Mouse (Mus musculus) spleen, adult 2 months (tissue): ENCODE results near the gene Kctd2.

Experiments
- CTCF ChIP-seq: fragments of 200-500 bp; IDR thresholded peaks from 2 replicates; pipeline ENCODE4 v1.5.1; 2011; ENCODE audit warnings: mild to moderate bottlenecking, inconsistent platforms; ENCODE audit not compliant: insufficient read depth, insufficient read length, insufficient replicate concordance; ENCODE audit errors: extremely low read depth
- POLR2A ChIP-seq: fragments of 200-500 bp; IDR thresholded peaks from 2 replicates; pipeline ENCODE4 v1.6.1; 2011; ENCODE audit warnings: low read depth, low read length, inconsistent platforms

DNA sequence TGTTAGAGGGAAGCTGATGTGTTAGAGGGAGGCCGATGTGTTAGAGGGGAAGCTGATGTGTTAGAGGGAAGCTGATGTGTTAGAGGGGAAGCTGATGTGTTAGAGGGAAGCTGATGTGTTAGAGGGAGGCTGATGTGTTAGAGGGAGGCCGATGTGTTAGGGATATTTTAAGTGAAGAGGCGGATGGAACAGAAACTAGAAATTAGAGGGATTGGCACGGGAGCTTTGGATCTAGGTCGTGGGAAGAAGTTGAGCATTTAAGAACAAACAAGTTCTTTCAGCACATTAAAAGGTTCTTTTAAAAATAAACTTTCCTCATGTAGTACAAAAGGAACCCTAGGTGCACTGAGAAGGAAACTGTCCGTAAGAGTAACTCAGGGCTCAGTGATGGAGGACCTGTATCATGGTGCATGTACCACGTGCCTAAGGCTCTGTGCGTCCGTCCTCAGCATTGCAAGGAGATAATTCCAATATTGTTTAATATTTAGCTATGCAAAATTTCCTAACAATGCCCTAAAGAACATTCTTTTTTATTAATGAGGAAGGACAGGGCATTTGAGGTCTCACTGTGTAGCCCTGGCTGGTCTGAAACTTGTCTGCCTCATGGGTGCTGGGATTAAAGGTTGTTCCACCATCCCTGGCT is 58.5 kb downstream of the Kctd2 start:
- TF ChIP-seq POLR2A (no peak), CTCF (no peak)
